Comparison of ENCODE assay signal across 8 mouse cellular contexts in the genomic region with DNA sequence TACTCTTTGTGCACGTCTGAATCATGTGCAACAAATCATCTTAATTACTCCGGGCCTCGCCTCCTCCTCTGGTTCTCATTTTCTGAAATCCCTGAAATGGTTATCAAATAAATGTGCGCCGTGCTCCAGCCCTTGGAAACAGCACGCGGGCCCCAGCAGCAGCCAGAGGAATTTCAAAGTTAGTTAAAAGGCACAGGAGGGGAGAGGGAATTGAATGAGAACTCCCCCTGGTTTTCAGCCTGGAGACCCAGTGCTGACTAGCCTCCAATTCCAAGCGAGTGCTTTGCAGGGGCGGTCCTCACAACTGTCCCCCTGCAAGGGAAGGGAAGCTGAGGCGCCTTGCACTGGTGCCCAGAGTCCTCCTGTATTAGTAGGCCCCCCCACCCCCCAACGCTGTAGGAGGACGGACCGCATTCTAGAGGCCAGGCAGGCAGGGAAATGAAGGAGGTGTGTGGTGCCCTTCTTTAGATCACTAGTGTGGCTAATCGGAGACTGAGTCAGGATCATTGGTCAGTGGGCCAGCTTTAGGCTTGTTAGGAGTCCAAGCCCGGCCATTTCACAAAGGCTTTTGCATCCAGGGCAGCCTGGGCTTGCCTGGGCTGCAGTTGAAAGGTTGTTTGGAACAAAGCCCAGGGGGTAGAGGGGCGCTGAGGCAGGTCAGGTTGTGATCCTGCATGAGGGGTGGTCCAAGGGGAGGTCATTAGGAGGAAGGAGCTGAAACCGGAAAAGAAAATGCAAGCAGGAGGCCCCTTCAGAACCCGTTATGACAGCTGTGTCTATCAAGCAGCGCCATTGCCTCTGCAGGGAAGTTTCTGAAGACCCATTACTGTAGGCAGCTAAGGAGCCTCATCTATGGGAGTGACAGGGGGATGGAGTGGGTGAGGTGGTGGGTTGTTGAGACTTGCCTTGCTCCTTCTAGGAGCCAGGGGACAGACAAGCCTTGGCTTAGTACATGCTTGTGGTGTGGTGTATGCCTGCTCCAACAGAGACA.
A peak's percentile ranks its signal among the peaks of the same experiment; 100 is the strongest.
DNase-seq lines count a peak whose midpoint lies in the region; ATAC-seq lines count a peak whose summit lies in the region.

No protein-coding gene starts in this region.

- H3K9ac ChIP-seq in heart, embryonic 11.5 days (ENCODE audit: low read depth, low read length): peak overlapping the region; percentile 58
- peak overlapping the region; percentile 24; the same call in 1 of the 2 replicates for H3K9ac ChIP-seq in limb, embryonic 12.5 days (replicated peaks)
- no peak overlapping the region for H3K9ac ChIP-seq in stomach, embryonic 15.5 days

- intact Hi-C loops in left cerebral cortex, postnatal 4 days (cut with DNase I): no loop called here

- no peak for DNase-seq in heart, postnatal 4 days
- peak; percentile 17 for DNase-seq in ovary, postnatal 36 days (ENCODE audit: low spot score)
- DNase-seq in ovary, postnatal 14 days (ENCODE audit: low spot score): no peak
- no peak for DNase-seq in thymus, postnatal 14 days
- DNase-seq in left cerebral cortex, postnatal 4 days: no peak

- H3K4me1 ChIP-seq in heart, embryonic 11.5 days (ENCODE audit: control insufficient read depth, insufficient read depth, low read length): peaks cover 12% of the 10 kb centered on the region; the same call in 1 of the 2 replicates
- H3K4me1 ChIP-seq in limb, embryonic 12.5 days (replicated peaks): peaks cover 25% of the 10 kb centered on the region
- H3K4me1 ChIP-seq in stomach, embryonic 15.5 days: no peaks in the 10 kb centered on the region

- no peak; the same call in 1 of the 2 replicates for ATAC-seq in heart, embryonic 11.5 days (replicated peaks; ENCODE audit: insufficient number of reproducible peaks, low FRiP score, low TSS enrichment)
- ATAC-seq in limb, embryonic 12.5 days (ENCODE audit: insufficient number of reproducible peaks, insufficient read depth, low FRiP score, low TSS enrichment, low read depth): peak; percentile 77
- 0 out of 2 replicates have a peak, but pooled peaks have one; percentile 14 for ATAC-seq in stomach, embryonic 15.5 days (ENCODE audit: insufficient read depth, low FRiP score, low read depth)

- no peaks in the 10 kb centered on the region for H3K9me3 ChIP-seq in heart, embryonic 11.5 days (replicated peaks; ENCODE audit: control insufficient read depth, low read length)
- 0 out of 2 replicates have a peak, but pooled peaks cover 4% of the 10 kb centered on the region for H3K9me3 ChIP-seq in limb, embryonic 12.5 days
- H3K9me3 ChIP-seq in stomach, embryonic 15.5 days: no peaks in the 10 kb centered on the region

- H3K4me2 ChIP-seq in heart, embryonic 11.5 days: peak overlapping the region; percentile 52
- peak overlapping the region; percentile 52 for H3K4me2 ChIP-seq in limb, embryonic 12.5 days
- H3K4me2 ChIP-seq in stomach, embryonic 15.5 days: peak overlapping the region; percentile 29

- H3K27me3 ChIP-seq in heart, embryonic 11.5 days (ENCODE audit: control insufficient read depth, insufficient read depth, low read length): no peaks in the 10 kb centered on the region
- H3K27me3 ChIP-seq in limb, embryonic 12.5 days: no peaks in the 10 kb centered on the region
- H3K27me3 ChIP-seq in stomach, embryonic 15.5 days (replicated peaks): no peaks in the 10 kb centered on the region

- 19% methylated on average over 19 of the region's 19 CpGs for WGBS in heart, embryonic 11.5 days (ENCODE audit: insufficient replicate concordance)
- WGBS in limb, embryonic 12.5 days: 3% methylated on average over 19 of the region's 19 CpGs
- WGBS in stomach, embryonic 15.5 days: 22% methylated on average over 19 of the region's 19 CpGs

- H3K36me3 ChIP-seq in heart, embryonic 11.5 days (ENCODE audit: control insufficient read depth, insufficient read depth, low read length): no peaks in the 10 kb centered on the region
- no peaks in the 10 kb centered on the region for H3K36me3 ChIP-seq in limb, embryonic 12.5 days
- H3K36me3 ChIP-seq in stomach, embryonic 15.5 days: no peaks in the 10 kb centered on the region

- peak overlapping the region; percentile 3; the same call in 1 of the 2 replicates for H3K4me3 ChIP-seq in heart, embryonic 11.5 days (ENCODE audit: low read depth, low read length)
- H3K4me3 ChIP-seq in limb, embryonic 12.5 days (replicated peaks): 0 out of 2 replicates have a peak overlapping the region, but pooled peaks have one; percentile 4
- 0 out of 2 replicates have a peak overlapping the region, but pooled peaks have one; percentile 1 for H3K4me3 ChIP-seq in stomach, embryonic 15.5 days (replicated peaks)

- H3K27ac ChIP-seq in heart, embryonic 11.5 days (ENCODE audit: low read depth, low read length): no peak overlapping the region
- peak overlapping the region; percentile 91 for H3K27ac ChIP-seq in limb, embryonic 12.5 days
- H3K27ac ChIP-seq in stomach, embryonic 15.5 days: peak overlapping the region; percentile 44
